Mouse (Mus musculus) small intestine, adult 2 months (tissue): Measurements from ENCODE around the gene Crtc3.

Experiments used
- CTCF ChIP-seq: fragments of 200-500 bp; IDR thresholded peaks from 2 replicates; pipeline ENCODE4 v1.5.1; 2012; ENCODE audit warnings: low read depth, mild to moderate bottlenecking, control low read depth, inconsistent platforms, low read length, moderate library complexity, mixed read lengths; ENCODE audit not compliant: insufficient replicate concordance, insufficient read length; ENCODE audit errors: extremely low read depth
- POLR2A ChIP-seq: fragments of 200-500 bp; IDR thresholded peaks from 2 replicates; pipeline ENCODE4 v1.6.1; 2012; ENCODE audit warnings: low read depth, mild to moderate bottlenecking, control low read depth, inconsistent platforms, low read length, moderate library complexity

DNA sequence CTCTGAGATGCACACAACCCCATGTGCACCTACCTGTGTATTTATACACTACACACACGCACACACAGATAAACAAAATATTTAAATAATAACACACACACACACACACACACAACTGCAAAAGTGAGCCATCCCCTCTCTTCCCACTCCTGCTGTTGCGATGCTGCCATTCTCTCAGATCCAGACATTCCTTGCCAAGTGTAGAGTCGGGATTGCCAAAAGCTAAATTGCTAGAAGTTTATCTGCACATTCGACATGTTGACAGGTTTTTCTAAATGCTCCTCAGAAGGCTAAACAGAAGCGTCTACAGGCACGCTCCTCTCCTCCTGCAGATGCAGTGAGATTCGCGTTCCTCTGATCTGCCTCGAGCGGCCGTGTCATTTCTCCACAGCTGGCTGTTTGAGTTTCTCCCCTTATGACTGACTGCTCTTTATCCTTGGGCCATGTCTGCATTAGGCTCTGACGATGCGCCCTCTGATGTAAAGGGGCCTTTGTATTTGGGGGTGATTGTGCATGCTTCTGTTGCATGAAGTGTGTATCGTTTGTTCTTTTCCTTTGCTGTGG, 111.2 kb downstream of the Crtc3 start:
- no peak for TF ChIP-seq POLR2A
- TF ChIP-seq CTCF: no peak
